Mouse (Mus musculus) embryo, embryonic 10 days (tissue): ENCODE data around the gene Dppa5a.
"Not testable (repeated sequence)": the region's sequence is repeated elsewhere in the genome, so short reads cannot be mapped to it uniquely, and the experiment has no call there.

Experiments
- DNase-seq: peaks from one replicate; pipeline ENCODE4 v3.0.0-alpha.2; 2015; ENCODE audit warnings: low spot score

The Dppa5a gene

DNA sequence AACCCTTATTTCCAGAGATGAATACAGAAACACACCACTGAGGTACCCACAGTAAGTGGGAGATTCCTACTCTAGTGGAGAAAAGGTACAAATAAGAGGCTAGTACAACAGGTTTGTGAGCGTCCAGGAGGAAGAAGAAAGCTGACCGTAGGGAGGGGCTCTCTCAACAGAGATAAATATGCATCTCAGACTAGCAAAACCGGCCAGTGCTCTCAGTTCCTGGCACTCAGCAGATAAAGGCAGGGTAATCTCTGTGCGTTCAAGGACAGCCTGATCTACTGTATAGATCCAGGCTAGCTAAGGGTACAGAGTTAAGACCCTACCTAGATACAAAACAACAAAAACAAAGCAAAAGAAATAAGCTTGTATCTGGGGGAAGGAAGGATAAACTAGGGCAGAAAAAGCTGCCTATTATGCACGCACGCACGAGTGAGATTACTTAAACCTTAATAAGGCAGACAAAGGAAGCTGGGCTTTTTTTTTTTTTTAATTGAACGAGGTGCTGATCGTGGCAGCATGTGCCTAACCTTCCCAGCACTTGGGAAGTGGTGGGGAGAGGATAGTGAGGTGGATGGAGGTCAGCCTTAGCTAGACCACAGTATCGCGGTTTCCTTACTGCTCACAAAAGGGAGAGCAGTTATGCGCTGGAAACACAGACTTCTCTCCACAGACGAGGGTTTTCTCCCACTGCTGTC, 2.0 kb downstream of the Dppa5a start:
- no peak for DNase-seq

- no peak for DNase-seq
Observed at GRCm38 (mm10) chr9:78364701-78365100, 3.3 kb downstream of the Dppa5a start.

GRCm38 (mm10) chr9:78363374-78363773, 4.6 kb downstream of the Dppa5a start:
- DNase-seq: no peak

- DNase-seq: no peak
Observed at GRCm38 (mm10) chr9:78360484-78360872, 7.5 kb downstream of the Dppa5a start.

- DNase-seq: no peak
Observed at GRCm38 (mm10) chr9:78359750-78360483, 8.1 kb downstream of the Dppa5a start.

DNA sequence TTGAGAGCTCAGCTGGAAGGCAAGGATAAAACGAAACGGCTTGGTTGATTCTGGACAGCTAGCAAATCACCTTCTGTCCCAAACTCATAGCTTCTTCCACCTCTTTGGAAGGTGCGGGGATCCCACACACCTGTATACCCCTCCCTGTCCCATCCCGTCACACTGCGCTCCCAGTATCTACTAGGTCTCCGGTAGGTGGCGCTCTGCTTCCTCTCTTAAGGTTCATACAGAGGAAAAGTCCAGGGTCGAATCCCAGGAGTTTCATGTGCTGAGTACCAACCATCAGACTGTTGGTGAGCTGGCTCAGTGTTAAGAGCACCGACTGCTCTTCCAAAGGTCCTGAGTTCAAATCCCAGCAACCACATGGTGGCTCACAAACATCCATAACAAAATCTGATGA, 9.9 kb downstream of the Dppa5a start:
- peak; percentile 89 for DNase-seq

DNA sequence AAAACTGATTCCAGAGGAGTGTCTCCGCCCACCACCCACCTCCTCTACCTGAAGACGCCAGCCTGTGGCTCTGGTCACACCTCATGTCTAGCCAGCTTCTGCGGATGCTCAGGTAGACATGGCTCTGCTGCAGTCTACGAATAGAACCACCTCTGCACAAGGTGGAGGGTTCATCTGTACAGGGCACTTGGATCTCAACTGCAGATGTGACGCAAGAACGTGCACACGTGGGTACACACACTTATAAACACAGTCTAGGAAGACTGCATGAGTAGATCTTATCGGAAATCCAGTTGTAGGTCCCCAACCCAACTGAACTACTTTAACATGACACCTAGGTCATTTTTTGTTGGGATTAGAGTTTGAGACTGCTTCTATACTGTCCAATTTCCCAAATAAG, 12.4 kb downstream of the Dppa5a start, which contains the start of gene Gsta2:
TSS of gene Gsta2 (minus strand) at position 178 of the 400 bp plus-strand sequence.
- no peak for DNase-seq

DNA sequence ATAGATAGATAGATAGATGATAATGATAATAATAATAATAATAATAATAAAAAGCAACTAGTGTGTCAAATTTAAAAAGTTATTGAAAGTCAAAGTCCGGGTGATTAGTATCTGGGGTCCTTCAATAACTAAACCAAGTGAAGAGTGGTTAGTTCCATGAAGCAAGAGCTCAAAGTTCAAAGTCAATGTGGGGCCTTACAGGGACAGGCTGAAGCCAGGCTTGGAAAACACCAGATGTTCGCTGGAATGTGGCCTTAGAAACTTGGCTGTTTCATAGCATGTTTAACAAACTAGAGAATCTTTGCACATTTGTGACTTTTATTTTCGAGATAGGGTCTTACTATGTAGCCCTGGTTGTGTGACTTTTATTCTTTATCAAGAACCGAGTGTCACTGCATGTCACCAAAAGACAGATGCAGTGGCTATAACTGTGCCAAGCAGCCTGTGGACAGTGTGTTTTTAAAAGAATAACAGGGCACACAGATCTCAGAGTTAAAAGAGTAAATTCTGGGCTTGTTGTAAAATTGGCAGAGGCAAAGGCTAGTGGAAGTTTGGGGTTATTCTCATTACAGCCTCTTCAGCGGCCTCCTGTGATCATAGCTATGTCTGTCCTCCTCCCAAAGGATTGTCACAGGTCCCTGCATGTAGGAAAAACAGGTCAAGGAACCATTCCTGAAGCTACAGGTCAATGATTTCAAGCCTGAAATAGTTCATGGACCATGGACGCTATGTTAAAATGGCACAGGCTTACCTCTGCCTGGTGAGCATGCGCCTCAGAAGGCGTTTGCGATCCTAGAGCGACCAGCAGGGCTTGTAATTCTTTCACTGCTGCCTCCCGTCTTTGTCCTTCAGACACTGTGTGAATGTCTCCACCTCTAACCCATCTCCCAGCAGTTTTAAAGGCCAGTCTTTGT, 13.1 kb downstream of the Dppa5a start:
- DNase-seq: no peak

DNA sequence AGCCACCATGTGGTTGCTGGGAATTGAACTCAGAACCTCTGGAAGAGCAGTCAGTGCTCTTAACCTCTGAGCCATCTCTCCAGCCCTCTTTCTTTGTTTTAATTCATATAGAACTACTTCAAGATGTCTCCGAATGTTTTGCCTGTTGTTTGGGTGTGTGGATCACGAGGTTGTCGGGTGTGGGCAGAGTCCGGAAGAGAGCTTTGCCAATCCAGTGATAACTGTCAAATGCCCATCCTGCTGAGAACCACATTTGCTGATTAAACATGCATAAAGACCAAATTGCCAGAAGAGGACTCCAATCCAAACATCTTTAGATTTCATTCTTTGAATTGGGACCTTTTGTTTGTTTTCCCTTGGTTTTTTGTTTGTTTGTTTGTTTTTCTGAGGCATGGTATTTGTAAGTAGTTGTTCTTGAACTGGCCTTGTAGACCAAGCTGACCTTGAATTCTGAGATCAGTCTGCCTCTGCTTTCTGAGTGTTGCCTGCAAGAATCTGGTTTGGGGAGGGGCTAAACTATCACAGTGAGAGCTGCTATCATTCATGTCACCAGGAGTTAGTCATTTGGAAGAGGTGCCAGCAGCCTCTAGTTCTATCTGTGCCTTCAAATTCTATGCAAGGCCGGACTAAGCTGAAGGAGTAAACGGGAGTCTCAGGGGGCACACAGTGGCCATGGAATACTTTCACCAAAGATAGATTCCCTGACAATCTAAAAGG, 16.3 kb downstream of the Dppa5a start:
- DNase-seq: no peak

DNA sequence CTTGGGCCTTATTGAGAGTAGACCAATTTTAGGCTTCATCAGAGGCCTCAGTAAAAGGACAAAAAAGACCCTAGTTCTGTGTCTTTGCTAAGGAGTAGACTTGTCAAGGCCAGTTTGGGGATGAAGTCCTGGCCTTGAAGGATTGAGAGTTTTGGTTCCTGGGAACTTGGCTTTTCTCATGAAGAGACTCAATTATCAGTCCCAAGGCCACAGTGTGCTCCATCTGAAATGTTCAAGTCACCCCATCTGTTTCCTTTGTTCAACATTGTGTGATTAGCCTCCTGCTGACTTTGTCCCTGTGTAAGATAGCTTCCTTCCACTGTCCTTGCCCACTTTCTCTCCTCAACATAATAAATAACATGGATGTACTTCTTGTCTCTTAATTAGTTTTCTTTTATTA, 18.0 kb downstream of the Dppa5a start:
- DNase-seq: not testable (repeated sequence)

GRCm38 (mm10) chr9:78349141-78349540, 18.8 kb downstream of the Dppa5a start:
- not testable (repeated sequence) for DNase-seq

DNA sequence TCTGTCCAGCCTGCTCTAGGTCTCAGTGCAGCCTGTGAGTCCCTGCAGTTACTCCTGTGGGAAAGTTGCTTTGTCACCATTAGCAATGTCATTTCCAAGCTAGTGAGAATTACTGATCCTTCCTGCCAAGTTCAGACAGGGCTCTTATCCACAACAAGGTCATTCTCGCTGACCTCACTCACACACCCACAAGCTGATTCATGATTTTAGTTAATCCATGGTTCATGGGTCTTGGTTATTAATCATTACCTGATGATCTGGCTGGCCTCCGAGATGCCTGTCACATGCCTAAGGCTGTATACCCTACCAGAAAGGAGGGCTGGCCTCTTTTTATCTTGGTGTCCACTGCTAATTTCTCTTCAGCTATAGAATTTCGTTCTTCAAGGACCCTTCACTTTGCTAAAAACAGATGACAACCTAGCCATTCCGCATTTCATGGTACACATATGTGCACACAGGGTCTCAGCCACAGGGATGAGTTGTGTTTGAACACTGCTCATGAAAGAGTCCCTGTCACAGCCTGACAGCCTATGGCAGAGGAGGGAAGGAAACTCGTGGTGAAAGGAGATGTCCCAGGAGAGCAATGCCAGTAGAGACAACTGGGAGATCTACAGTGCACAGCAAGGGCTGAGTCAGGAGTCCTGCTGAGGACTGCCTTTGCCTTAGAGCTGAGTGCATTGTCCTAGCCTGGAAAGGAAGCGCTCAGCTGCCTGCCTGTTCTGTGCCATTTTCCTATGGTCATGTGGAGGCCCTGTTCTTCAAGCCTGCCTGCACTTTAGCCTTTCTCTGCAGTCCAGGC, 19.6 kb downstream of the Dppa5a start:
- not testable (repeated sequence) for DNase-seq

GRCm38 (mm10) chr9:78347004-78347403, 21.0 kb downstream of the Dppa5a start:
- DNase-seq: no peak

GRCm38 (mm10) chr9:78345235-78345634, 22.7 kb downstream of the Dppa5a start:
- not testable (repeated sequence) for DNase-seq

DNA sequence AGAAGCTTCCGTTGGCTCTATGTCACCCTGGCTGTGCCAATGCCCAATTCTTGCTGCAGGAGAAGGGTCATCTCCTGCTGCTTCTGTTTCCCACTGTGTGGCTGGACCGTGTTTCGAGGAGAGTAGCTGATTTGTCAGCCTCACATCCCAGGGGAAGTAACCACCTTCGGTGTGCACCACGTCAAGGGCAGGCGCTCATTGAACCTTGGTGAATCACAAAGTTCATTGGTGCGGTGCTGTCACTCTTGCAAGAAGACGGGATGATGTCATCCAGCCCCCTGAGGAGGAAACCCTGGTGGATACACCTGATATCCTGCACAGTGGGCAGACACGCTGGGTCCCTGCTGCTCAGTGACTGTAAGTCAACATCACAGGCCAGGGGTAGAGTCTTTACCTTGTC, 24.9 kb downstream of the Dppa5a start:
- DNase-seq: not testable (repeated sequence)

DNA sequence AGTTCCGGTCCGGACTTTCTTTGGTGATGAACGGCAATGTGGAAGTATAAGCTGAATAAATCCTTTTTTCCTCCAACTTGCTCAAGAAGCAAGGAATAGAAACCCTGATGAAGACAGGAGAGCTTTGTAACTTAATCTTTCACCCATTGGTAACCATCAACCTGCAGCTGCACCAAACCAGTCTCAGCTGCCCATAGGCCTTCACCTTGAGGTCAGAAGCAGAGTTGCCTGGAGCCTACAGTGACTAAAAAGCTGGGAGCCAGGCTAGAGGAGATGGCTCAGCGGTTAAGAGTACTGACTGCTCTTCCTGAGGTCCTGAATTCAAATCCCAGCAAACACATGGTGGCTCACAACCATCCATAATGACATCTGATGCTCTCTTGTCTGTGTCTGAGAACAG, 25.5 kb downstream of the Dppa5a start:
- not testable (repeated sequence) for DNase-seq

- peak; percentile 64 for DNase-seq
Observed at GRCm38 (mm10) chr9:78340324-78340723, 27.7 kb downstream of the Dppa5a start.

- DNase-seq: not testable (repeated sequence)
Observed at GRCm38 (mm10) chr9:78337050-78337449, 30.9 kb downstream of the Dppa5a start.

DNA sequence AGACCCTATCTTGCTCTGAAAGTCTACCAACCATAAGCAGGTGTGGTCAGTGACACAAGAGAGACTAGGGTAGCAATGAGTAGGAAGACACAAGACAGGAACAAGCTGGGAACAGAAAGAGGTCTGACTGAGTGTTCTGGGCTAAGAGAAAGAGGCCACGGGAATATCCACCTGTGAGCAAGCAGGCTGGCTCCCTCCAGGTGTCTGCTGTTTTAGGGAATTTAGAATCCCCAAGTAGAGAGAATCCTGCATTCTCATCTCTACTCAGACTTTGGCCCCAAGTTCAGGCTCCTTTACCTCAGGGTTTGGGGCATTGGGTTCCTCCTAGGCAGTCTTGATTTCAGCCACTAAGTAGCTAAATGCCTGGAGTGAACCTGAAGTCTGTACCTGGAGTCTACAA, 40.7 kb downstream of the Dppa5a start, which contains the start of gene Omt2b:
TSS of gene Omt2b (plus strand) at position 301 of the 400 bp plus-strand sequence.
- not testable (repeated sequence) for DNase-seq

DNA sequence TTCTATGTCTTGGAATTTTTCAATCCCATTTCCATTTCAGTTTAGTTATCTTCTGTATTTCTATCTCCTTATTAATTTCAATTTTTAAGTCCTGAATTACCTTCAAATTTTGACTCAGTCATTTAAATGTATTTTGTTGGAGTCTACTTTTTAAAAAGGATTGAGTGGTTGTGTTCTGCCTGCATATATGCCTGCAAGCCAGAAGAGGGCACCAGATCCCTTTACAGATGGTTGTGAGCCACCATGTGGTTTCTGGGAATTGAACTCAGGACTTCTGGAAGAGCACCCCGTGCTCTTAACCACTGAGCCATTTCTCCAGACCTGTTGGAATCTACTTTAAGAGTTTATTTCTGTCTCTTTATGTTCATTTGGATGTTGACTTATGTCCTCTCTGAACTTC, 48.5 kb downstream of the Dppa5a start:
- DNase-seq: peak; percentile 11
